Mouse (Mus musculus): ENCODE results near the gene Arhgef3.

DNA sequence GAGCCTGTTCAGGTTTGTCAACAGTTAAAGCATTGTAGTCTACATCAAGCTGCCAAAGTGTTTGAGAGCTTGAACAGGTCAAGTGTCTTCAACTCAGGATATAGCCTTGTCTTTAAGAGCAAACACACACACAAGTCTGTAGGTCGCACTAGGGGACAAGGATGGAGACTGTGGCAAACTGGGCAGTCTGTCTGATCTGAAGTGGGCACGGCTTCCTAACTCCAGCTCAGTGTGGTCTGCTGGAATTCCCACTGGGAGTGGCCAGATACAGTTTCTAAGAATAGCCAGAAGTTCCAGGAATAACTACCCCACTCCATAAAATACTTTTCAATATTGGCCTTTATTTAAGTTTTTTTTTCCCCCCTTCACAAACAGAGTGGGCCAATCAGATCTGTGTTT, 38.2 kb upstream of the Arhgef3 start:
- TF ChIP-seq CTCF (IDR thresholded peaks at IDR 0.05) (no peak), EP300 (IDR thresholded peaks at IDR 0.05) (no peak)

All from lung, postnatal 0 days (tissue).